Mouse (Mus musculus) megakaryocyte-erythroid progenitor cell, adult 5 weeks (primary cell): ENCODE data around the gene Rab34. TPM values are rescaled to one million over a fixed set of nuclear protein-coding genes. Genes with fewer than 3 reads are reported as not detected.

Experiments used
- polyA plus RNA-seq: library from polyadenylated mRNA; stranded (reverse); fragments of >175 nt; gene quantifications from 2 replicates; pipeline ENCODE4 v1.2.3, GENCODE M21; 2012

Rab34 gene
- 3.0 and 4.5 TPM in 2 replicates for polyA plus RNA-seq

DNA sequence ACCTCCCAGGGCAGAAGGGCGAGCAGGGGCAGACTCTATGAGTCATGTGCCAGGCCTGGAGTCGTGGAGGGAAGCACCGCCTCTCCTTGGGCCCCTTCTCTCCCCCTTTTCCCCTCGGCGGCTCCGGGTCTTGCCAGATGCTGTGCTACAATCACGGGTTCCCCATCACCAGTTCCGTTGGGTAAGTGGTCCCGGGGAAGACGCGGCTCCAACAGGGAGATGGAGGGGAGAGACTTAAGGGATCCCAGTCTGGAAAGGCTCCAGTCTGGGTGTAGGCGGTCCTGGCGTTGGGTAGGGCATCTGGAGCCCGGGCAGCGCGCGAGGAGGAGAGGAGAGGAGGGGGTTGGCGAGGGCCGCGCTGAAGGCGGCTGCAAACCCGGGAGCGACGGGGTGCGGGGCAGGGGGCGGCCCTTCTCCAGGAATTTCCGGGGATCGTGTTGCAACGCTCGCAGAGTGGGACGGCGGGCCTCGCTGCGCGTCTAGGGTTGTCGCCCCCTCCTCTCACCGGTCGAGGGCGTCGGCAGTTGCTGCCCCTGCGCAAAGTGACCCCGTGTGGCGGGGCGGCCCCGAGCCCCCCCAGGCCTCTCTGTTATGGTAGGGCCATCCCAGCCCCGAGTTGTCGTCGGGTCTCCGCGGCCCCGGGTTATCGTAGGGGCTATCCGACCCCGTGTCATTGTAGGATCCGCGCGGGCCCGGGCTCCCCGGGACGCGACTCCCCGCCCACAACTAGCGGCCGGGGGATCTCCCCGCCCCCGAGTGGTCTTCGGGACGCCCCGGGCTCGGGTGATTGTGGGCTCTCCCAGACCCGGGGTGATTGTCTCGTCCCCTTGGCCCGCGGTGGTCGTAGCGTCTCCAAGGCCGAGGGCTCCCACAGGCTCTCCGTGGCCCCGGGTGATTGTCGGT, at the start of gene Rab34:
TSS of gene Rab34 (plus strand) at position 100 of the 903 bp plus-strand sequence.

DNA sequence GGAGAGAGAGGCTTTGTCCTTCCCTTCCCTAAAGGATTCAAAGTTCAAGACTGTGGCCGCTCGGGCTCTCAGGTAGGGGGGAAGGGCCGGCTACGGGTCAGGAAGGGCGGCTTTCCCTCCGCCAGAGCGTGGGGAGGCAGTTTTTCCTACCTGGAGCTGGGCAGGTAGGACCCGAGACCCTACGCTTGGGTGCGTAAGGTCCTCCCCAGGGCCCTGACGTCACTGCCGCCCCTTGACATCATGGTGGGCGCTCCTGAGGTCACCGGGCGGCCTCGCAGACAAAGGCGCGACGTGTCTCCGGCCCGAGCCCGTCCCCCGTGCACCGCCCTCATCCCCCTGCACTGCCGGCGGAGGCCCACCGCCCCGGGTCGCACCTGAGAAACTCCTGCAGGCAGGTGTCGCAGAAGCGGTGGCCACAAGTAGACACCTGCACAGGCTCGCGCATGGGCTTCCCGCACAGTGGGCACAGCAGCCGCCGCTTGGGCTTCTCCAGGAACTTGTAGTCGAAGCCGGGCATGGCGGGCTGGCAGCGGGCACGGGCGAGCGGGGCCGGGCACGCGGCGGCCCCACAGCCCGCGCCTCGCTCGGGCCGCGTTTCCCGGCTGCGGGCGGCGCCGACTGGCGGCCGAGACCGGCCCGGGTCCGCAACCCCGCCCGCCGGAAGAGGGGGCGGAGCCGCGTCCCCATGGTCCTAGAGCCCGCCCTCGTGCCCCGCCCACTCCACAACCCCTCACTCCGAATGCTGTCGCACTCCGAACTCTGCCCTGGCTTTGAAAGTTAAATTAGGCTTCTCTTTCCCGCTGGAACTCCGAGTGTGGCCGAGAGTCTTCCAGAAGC, 23.1 kb upstream of the Rab34 start, which contains the start of gene Traf4:
TSS of gene Traf4 (minus strand) at position 666 of the 837 bp plus-strand sequence.

DNA sequence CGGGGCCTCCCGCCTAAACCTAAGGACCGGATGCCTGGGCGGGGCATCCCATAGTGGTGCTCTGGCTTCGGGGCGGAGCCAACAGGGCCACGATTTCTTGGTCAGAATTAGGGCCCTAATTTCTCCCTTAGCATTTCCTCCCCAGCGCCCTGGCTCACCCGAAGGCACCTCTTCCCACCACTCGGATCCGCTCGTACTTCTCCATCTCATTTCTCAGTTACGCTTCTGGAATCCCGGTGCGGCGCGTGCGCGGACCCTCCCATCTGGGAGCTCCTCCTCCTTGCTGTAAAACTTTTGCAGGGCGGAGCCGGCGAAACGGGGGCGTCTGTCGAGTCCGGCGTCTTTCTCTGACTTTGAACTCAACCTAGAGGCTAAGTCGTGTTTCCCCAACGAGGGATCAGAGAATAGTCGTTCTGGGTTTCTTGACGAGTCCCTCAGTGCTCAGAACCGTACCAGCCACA, 11.8 kb upstream of the Rab34 start, which contains the start of the genes Nek8 and Tlcd1:
TSS of gene Nek8 (minus strand) at position 274 of the 461 bp plus-strand sequence.
TSS of gene Tlcd1 (plus strand) at position 310 of the 461 bp plus-strand sequence.

DNA sequence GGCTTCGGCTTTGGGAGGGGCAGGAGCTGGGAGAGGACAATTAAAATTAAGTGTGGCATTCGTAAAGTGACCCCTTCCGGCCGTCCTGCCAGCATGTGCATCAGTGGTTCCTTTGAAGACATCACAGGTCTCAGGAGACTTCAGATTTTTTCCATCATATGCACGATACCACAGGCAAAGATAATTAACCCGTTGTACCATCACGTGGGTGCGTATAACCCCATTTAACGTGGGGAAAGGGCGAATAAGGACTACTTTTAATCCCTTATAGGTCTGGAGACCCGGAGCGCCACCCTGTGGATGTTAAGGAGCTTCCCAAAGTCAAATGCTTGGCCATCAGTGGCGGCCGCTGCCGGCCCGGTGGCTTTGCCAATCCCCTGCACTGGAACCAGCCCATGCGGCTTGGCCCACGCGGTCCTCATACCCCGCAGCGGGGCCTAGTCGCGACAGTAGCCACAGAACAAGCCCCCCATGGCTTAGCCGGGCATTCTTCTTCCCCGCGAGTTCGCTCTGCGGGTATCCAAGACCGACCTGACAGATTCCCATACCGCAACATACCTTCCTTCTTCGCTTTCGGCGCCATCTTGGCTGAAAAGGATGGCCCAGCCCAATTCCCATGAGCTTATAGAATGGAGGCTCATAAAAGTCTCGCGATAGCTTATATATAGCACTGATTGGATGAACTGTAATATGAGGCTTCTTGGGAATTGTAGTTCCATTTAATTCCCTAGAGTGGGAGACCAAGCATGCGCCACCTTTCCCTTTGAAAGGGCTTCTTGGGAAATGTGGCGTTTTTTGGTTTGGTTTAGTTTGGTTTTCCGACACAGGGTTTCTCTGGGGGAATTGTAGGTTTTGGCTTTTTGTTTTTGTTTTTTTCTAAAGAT, 5.0 kb upstream of the Rab34 start, which contains the start of gene Rpl23a:
TSS of gene Rpl23a (minus strand) at position 624 of the 884 bp plus-strand sequence.

DNA sequence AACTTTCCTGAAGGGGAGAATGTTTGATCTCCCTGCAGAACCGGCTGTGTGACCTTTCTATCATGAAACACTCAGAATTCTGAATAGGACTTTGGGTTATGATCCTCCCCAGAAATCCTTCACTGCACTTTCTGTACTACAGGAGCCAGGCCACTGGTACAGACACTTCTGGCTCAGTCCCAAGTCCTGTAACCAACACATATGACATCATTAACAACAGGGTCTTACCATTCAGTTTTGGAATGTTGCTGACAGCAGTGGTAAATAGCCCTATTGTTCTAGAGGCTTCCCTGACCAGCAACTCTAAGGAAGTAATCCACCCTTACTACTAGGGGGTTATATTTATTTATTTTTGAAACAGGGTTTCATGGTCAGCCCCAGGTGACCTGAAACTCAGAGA, 4.9 kb downstream of the Rab34 start, which contains the start of gene Proca1:
TSS of gene Proca1 (plus strand) at position 280 of the 400 bp plus-strand sequence.

Other genes with a start within 250 kb of the Rab34 start
- 194 and 232 TPM in 2 replicates for gene Phf12, start 205.7 kb upstream of the Rab34 start, polyA plus RNA-seq
- gene Dhrs13, start 156.2 kb upstream of the Rab34 start, polyA plus RNA-seq = 7.4 and 8.4 TPM in 2 replicates
- 55.6 and 72.3 TPM in 2 replicates for gene Flot2, start 150.5 kb upstream of the Rab34 start, polyA plus RNA-seq
- gene Eral1, start 108.0 kb upstream of the Rab34 start, polyA plus RNA-seq = 3.4 TPM in 2 replicates
- gene Fam222b, start 93.8 kb upstream of the Rab34 start, polyA plus RNA-seq = 24.6 and 33.3 TPM in 2 replicates
- gene Traf4, start 22.8 kb upstream of the Rab34 start, polyA plus RNA-seq = 29.8 and 41.4 TPM in 2 replicates
- gene Nek8, start 11.8 kb upstream of the Rab34 start, polyA plus RNA-seq = 3.1 and 4.3 TPM in 2 replicates
- 34.7 and 38.4 TPM in 2 replicates for gene Tlcd1, start 11.7 kb upstream of the Rab34 start, polyA plus RNA-seq
- 1,982 and 2,223 TPM in 2 replicates for gene Rpl23a, start 4.8 kb upstream of the Rab34 start, polyA plus RNA-seq
- 0.18 and 0.67 TPM in 2 replicates for gene Proca1, start 5.0 kb downstream of the Rab34 start, polyA plus RNA-seq
- gene Sdf2, start 57.3 kb downstream of the Rab34 start, polyA plus RNA-seq = 9.6 and 11.2 TPM in 2 replicates
- gene Supt6, start 57.6 kb downstream of the Rab34 start, polyA plus RNA-seq = 82.2 and 96.4 TPM in 2 replicates
- gene 2610507B11Rik, start 73.3 kb downstream of the Rab34 start, polyA plus RNA-seq = 88.7 and 97.6 TPM in 2 replicates
- gene BC030499, start 102.4 kb downstream of the Rab34 start, polyA plus RNA-seq = not detected in 2 replicates
- gene Spag5, start 113.1 kb downstream of the Rab34 start, polyA plus RNA-seq = 66.8 and 68.5 TPM in 2 replicates
- gene Aldoc, start 134.5 kb downstream of the Rab34 start, polyA plus RNA-seq = 0.44 and 1.4 TPM in 2 replicates
- gene Pigs, start 140.0 kb downstream of the Rab34 start, polyA plus RNA-seq = 84.7 and 91.0 TPM in 2 replicates
- gene Unc119, start 155.1 kb downstream of the Rab34 start, polyA plus RNA-seq = 74.0 and 91.3 TPM in 2 replicates
- not detected in 2 replicates for gene Foxn1, start 198.1 kb downstream of the Rab34 start, polyA plus RNA-seq
- 0.05 and 0.10 TPM in 2 replicates for gene Slc13a2, start 233.8 kb downstream of the Rab34 start, polyA plus RNA-seq